Mouse (Mus musculus): Measurements from ENCODE around the gene Cd164l2.

- TF ChIP-seq CTCF (IDR thresholded peaks at IDR 0.05; ENCODE audit: low read depth) (no peak), EP300 (IDR thresholded peaks at IDR 0.05; ENCODE audit: low read depth) (no peak)
These were observed 1.0 kb upstream of the Cd164l2 start for GRCm38 (mm10) chr4:133210788-133211390.

All from liver, embryonic 14.5 days (tissue).